Mouse (Mus musculus): ENCODE data around the gene Fmo5. TPM values are rescaled to one million over a fixed set of nuclear protein-coding genes. Genes with fewer than 3 reads are reported as not detected.

Fmo5 gene
- total RNA-seq, 1 experiment from 2014 or later = 35.2 TPM

DNA sequence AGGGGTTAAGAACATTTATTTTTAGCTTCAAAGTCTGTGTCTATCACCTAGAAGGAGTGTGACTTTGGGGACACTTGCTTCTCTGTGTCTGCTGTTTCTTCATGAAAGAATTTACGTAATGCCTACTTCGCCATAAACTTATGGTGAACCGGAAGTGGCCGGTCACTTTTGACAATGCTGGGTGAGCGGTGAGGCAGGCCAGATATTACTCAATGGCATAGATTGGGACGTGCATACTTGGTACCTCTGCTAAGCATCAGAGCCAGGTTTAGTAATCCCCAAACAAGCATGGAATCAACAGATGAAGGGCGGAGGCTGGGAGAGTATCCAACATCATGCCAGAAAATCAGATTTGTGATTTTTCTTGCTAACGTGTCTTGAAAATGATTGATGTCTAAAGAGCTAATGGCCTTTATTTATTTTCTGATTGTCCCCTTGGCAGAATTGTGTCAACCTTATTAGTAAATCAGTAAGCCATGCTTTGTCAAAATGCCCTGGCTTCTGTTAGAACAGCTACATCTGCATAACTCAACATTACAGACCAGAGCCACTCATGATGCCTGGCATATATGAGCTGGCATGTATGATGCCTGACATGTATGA is 2.8 kb downstream of the Fmo5 start:
- DNase-seq = no peak

DNA sequence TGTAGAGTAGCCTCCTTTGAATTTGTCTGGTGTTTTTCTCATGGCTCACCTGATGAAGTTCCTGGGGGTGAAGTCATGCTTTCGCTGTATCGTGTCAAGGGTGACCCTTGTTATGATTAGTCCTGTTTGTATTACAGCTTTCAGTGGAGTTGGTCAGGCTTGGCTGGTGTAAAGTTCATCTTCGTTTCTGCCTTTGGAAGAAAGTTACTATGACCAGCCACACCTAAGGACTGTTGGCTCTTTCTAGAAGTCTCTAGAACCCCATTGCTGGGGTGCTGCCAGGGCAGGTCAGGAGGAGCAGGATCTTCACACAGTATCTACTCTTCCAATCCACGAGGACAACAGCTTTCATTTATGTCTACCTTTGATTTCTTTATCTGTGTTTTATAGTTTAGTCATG is 4.9 kb downstream of the Fmo5 start:
- no peak for DNase-seq

DNA sequence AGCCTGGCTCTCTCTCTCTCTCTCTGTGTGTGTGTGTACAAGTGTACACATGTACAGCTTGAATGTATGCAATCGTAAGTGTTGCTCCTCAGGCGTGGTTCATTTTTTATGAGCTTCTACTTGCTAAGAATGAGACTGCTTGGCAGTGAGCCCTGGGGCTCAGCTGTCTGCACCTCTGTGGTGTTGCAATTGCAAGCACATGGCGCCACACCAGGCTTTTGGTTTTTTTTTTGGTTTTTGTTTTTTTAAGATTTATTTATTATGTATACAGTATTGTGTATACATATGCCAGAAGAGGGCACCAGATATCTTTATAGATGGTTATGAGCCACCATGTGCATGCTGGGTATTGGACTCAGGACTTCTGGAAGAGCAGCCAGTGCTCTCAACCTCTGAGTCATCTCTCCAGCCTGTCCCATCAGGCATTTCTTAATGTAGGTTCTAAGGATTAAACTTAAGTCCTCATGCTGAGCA is 5.7 kb downstream of the Fmo5 start:
- DNase-seq = peak; percentile 57

GRCm38 (mm10) chr3:97641396-97641795 is 12.8 kb downstream of the Fmo5 start:
- DNase-seq = no peak

DNA sequence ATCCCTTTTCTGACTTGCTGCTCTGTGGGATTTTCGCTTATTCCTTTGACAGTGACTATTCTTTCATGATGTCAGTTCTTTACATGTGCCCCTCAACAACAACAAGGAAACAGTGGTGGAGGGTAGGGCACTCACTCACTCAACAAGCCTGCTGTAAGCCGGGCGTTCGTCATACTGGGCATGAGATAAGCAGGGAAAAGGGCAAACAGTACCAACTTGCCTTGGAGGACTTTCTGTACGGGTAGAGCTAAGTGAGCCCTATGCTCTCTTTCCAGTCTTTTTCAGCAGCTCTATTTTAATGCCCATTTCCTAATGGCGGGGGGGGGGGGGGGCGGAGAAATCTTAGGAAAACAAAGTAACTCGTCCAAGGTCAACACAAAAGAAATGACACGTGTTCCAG is 13.4 kb downstream of the Fmo5 start:
- DNase-seq = no peak

DNA sequence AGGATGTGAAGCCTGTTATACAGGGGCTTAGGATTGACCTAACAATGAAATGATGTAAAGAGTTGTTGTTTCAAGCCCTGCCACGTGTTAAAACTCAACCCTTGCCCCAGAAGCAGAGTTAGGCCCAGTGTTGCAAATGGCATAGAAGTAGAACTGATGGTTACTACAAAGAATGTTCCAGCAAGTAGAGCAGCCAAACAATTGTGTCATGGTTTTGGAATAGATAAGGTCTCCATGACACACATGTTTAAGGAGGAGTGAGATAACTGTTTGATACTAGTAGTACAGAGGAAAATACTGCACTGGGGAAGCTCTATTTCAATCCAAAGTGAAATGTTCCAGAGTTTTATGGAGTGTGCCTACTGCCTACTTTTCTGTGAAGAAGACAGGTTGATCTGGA is 19.9 kb downstream of the Fmo5 start:
- no peak for DNase-seq

DNA sequence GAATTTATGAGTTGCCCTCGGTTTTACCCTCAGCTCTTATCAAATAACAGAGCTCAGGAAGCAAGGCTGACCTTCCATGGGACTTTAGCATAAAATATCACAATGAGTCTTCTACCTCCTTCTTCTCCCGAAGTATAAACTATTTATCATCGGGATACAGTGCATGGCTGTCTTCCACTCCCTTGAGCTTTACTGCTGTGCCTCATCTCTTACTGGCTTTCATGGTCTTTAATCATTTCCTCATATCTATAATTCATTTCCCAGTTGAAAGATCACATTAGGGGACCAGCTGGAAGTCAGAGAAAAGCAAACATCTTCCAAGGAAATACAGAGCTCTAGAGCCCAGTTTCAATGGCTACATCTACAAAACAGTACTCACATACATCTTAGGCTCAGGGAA is 20.4 kb downstream of the Fmo5 start:
- DNase-seq = no peak

- no peak for DNase-seq
These were observed 20.9 kb downstream of the Fmo5 start for GRCm38 (mm10) chr3:97649469-97649868.

DNA sequence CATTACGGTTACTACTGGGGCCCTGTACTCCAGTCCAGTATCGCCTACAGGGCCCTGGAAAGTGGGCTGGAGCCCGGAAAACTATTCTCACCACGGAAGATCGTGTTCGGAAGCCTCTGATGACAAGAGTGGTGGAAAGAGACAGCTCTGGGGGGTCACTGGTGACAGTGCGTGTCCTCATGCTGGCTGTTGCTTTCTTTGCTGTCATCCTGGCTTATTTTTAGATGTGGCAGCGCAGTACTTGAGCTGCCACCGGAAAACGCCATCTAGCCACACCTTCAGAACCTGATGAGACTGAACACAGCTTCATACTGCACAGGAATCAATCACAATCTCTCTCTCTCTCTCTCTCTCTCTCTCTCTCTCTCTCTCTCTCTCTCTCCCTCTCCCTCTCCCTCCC is 23.0 kb downstream of the Fmo5 start:
- no peak for DNase-seq

DNA sequence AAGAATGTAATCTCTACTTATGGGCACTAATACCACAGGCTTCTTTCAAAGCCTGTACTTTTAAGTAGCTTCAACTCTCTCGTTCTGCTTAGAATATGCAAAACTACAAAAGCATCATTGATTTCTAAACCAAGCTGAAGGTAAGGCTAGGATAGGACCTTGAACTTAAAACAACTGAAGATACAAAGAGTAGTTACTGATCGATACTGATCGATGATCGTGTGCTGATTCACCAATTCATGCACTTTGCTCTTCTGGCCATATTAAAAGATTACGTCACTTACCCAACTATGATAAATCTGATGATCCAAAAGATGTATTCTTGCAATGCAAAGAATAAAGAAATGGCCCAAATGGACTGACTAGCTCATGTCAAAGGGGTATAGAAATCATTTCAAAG is 25.2 kb downstream of the Fmo5 start:
- no peak for DNase-seq

GRCm38 (mm10) chr3:97654901-97655300 is 26.3 kb downstream of the Fmo5 start:
- peak; percentile 44 for DNase-seq

DNA sequence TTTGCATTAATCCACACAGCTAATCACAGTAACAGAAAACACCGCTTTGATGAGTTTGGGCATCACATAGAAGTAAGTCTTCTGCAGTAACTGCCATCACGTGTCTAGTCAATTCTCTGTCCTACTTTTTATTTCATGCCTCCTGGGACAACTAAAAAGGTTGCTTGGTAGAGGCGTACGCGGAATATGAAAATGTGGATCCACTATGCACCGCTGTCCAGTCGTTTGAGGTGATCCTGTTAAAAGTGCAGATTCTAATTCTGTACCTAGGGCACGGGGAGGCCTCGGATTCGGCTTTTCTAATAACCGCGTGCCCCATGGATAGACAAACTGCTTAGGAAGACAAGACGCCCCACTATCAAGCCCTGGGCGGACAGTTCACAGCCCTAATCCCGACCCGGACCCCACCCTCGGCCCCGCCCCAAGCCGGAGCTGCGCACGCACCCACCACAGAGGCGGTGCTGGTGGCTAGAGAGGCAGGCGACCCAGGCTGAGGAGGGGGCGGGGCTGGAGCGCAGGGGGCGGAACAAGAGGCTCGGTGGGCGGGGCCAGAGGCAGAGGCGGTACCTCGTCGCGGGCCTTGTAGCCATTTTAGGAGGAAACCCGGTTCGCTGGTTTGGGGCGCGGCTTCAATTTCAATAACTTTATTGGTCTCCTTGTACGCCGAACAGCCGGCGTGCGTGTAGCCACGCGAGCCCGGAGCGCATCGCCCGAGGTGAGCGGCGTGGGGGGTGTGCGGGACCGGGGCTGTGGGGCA is 29.2 kb downstream of the Fmo5 start, which contains the start of gene Prkab2:
Prkab2 (plus strand) TSS at position 539 of the 757 bp plus-strand sequence.
- DNase-seq = peak; percentile 100

DNA sequence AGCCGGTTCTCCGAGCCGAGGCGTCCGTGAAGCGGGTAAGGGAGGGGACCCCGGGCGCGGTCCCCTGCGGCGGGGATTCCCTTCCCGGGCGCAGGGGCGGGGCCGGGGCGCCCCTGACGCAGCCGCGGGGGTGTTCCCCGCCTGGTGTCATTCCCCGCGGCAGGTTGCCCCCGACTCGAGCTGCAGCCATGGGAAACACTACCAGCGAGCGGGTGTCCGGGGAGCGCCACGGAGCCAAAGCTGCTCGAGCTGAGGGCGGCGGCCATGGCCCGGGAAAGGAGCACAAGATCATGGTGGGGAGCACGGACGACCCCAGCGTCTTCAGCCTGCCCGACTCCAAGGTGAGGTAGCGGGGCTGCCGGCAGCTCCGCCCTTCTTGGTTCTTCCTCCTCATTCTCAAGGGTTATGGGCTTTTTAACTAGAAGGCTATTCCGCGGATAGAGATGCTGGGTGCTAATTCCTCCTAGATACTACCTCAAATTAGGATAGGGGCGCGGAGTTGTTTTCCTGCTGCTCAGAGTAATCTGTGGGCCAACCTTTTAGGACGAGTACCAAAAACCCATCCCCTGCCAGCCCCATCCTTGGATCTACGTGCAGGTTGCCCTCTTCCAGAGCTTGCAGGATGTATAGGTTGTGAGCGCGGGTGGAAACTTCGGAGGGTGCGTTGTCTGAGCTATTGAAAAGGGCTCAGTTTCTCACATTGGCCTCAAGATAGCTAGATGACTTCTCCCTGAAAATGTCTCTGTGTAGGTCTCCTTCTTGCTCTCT is 30.0 kb downstream of the Fmo5 start:
- no peak for DNase-seq

GRCm38 (mm10) chr3:97659746-97660145 is 31.1 kb downstream of the Fmo5 start:
- DNase-seq = peak; percentile 19

GRCm38 (mm10) chr3:97661206-97661605 is 32.6 kb downstream of the Fmo5 start:
- DNase-seq = no peak

- no peak for DNase-seq
These were observed 36.9 kb downstream of the Fmo5 start for GRCm38 (mm10) chr3:97665525-97665924.

- no peak for DNase-seq
These were observed 37.5 kb downstream of the Fmo5 start for GRCm38 (mm10) chr3:97666154-97666553.

DNA sequence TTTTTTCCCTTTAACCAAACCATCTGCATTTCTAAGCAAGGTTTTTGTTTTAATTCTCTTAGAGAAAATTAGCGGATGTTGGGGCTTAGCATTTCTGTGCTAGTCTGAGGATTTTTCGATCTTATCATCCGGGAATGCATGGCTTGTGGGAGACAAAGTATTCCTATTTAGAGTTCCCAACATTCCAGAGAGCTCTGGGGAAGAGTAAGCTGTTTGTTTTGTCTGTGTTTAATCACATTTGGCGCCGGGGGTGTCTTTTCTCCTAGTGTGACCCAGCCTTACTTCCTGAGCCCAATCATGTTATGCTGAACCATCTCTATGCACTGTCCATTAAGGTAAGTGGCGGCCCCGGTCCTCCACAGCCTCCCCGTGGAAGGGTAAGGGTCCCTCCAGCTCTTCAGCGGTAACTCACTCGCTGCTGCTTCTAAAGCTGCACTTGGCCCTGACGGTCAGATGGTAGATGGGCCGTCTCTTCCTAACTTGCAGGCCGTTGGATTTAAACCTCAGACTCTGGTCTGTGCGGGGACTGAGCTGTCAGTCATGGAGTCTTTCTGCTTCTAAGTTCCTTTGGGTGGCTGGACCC is 38.6 kb downstream of the Fmo5 start:
- no peak for DNase-seq

GRCm38 (mm10) chr3:97674644-97675110 is 46.1 kb downstream of the Fmo5 start, which contains the start of gene Gm17651:
Gene Gm17651, minus strand, starts transcription at chr3:97674694.
- DNase-seq = no peak

- DNase-seq = no peak
These were observed 47.5 kb downstream of the Fmo5 start for GRCm38 (mm10) chr3:97676126-97676525.

GRCm38 (mm10) chr3:97678416-97678815 is 49.8 kb downstream of the Fmo5 start:
- DNase-seq = no peak

GRCm38 (mm10) chr3:97680631-97681320 is 52.2 kb downstream of the Fmo5 start:
- peak; percentile 88 for DNase-seq

All from adrenal gland, postnatal 14 days (tissue).